Mouse (Mus musculus) thymus, postnatal 10 days (tissue): ENCODE results near the gene Vash2.
"Not testable (repeated sequence)": the region's sequence is repeated elsewhere in the genome, so short reads cannot be mapped to it uniquely, and the experiment has no call there.

Experiments used
- DNase-seq, 2 experiments: peaks; one replicate each; pipeline ENCODE4 v3.0.0; 2021; ENCODE audit warnings: low spot score in 2 of 2

The Vash2 gene

DNA sequence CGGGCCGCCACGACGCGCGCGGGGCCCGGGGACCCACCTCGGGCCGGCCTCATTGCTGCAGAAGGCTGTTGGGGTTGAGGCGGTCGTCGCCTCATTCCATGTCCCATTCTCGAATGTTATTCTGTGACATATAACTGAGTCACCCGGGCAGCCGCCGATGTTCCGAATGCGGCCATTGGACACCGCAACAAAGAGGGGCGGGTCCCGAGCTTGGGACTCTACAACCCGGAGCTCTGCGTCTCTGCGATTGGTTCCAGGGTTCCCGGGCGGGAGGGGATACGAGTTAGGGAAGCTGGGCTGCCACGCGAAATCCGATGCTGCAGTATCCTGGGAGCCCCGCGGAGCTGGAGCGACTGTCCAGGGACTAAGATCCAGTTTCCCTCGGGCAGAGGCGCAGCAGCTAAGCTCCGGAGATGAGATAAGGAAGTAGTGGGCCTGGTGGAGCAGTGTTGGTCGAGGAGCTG is at the start of gene Vash2:
Gene Vash2 (minus strand): TSS at position 197 of the 464 bp plus-strand sequence.
- no peak for DNase-seq

DNA sequence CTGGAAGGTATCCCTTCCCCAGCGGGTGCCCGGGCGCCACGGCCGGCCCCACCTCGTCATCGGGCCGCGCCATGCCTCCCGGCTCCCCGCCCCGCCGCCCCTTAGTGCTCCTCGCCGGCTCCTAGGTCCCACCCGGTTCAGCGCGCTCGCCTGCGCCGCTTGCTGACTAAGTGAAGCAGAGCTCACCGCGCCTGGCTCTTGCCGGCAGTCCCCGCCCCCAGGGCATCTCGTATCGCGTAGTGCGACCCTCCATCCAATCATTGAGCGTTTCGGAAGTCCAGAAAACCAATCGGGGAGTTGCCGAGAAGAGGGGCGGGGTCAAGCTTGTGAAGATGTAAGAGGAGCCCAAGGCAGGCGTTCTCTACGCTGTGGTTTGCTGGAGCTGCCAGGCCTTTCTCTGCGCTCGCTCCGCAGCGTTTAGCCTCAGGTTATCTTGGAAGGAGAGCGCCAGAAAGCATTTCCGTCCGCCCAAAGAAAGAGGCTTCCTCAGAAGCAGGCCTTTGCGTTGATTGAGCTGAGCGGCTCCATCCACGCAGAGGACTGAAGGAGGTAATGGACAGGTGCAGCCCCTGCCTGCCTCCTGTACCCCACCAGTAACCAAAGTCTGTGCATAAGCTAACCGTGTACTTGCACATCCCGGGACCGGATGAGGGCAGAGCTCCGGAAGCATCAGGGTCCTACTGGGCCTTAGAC is 47.1 kb upstream of the Vash2 start, which contains the start of gene Flvcr1:
Gene Flvcr1 (minus strand): TSS at position 138 of the 693 bp plus-strand sequence.
- peak; percentile 98 to 99 for DNase-seq

DNA sequence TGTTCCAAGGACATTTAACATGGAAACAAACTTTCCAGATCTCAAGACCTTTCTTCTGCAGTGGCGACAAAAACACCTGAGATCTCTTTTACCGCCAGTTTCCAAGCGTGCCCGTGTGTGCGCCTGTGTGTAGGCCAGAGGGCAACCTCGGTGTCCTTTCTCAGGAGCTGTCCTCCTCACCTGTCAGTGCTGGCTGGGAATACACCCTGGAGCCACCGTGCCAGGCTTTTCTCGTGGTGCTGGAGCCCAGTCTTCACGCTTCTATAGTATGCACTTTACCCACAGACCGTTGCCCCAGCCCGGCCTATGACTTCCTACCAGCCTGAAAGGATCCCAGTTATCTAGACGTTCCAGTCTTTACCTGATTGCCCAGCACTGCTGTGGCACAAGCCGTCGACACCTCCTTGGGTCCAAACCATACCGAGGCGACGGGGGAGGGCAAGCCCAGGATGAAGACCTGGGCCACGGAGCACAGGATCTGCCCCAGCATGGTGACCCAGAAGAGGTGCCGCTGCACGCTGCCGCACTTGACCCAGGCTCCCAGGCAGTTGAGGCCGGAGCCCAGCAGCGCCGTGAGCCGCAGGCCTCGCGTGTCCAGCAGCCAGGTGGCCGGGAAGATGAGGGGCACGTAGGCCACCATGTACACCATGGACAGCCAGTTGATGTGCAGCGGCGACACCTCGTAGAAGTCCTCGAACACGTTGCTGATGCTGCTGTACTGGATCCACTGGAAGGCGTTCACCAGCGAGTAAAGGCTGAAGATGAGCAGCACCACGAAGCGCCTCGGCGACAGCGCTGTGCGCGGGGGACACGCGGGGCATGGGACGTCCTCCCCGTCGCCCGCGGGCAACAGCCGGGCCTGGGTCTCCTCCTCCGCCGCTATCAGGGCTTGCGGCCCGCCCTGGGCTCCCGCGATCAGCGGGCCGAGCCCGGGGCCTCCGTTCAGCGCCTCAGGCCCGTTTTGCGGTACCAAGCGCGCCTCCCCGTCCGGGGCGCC is 46.2 kb upstream of the Vash2 start:
- no peak for DNase-seq

DNA sequence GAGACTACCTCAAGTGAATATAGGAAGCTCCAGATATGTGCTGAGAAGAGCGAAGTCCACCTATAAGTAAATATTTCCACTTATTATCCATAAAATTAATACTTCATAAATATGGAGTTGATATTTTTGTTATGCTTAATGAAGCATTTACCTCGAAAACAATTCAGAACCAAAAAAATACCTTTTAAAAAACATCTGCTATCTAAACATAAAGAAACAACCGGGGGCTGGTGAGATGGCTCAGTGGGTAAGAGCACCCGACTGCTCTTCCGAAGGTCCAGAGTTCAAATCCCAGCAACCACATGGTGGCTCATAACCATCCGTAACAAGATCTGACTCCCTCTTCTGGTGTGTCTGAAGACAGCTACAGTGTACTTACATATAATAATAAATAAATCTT is 44.7 kb upstream of the Vash2 start:
- DNase-seq, result not testable (repeated sequence)

DNA sequence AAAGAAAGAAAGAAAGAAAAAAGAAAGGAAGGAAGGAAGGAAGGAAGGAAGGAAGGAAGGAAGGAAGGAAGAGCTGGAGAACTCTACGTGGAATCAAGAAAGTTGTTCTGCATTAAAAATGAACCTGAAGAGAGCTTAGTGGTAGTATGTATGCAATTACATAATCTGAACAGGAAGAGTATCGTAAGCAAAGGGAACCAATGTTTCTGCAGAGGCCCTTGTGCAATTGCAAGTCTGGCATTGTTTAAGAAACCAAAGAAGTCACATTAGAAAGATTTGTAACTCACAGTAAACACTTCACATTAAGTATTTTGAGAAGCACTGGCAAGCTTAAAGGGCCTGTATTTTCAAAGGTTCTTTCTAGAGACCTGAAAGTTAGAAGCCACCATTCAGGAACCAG is 44.0 kb upstream of the Vash2 start:
- no peak for DNase-seq

DNA sequence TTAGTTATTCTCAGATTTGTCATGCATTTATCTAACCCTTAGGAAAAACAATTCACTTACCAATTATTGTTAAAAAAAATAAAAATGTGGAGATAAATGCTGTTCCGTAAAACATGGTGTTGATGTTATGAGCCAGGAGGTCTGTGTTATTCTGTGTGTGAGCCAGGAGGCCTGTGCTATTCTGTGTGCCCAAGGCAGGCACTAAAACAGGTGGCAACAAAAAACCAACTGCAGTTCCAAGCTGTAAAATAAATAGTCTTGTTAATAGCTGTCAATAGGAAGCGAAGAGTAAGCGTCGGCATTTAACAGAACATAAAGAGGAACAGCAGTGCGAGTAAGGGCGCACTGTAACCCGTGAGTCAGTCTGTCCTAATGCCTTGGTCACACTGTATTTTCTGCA is 41.9 kb upstream of the Vash2 start:
- DNase-seq, result no peak

DNA sequence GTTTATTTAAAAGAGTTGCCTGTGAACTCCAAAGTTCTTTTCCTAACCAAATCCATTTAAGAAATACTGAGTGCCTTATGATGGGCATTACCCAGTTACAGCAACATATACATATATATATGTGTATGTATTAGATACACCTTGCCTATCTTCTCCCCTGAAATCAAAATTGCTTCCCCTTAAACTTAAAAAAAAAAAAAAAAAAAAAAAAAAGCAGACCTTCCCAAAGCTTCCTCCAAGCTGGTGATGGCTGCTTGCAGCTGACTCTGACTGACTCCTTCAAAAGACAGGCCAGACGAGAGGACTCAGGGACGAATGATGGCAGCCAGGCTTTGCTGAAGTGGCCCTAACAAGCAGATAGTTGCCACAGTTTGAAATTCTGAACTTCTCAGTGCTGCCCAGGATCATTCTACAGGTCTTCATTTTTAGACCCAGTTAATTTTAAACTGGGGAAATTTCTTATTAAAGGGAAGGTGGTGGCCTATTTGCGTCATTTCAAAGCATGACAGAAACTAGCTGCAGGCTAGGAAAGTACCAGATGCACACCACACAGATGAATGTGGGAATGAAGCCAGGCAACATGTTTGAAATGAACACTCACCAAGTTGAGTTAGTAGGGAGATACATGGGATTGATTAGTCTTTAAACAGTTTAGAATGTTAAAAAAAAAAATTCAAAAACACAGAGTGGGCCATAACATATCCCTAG is 41.3 kb upstream of the Vash2 start:
- no peak for DNase-seq

DNA sequence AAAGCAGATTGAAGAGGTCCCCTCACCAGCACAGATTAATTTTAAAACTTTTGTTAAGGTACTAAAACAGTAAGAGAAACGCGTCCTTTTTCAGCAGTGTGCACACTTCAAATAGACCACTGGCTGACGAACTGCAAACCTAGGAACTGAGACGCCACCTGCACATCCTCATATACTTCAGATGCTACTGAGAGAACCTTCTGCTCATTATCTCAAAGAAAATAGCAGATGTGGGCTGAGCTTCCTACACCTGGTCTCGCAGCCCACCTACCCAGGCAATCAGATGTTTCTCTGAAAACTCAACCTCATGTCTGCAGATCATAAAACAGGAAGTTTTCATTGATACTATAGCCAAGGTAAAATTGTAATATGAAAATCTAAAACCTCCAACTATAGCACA is 40.7 kb upstream of the Vash2 start:
- peak; percentile 25 to 34 for DNase-seq

DNA sequence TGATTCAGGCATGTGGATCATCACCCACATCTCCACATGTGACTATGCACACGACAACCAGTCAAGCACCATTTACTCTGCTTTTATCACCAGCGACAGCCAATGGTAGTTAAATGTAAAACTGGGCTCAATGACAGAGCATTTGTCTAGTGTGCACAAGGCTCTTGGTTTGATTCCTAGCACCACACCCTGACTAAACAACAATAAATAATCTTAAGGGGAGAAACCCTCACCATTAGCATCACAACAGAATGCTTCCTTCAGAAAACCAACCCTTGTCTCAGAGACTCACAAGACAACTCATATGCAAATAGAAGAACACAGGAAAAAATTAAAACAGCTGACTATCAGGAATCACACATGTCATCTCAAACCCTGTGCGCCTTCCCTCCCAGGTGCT is 35.2 kb upstream of the Vash2 start:
- DNase-seq, result no peak

DNA sequence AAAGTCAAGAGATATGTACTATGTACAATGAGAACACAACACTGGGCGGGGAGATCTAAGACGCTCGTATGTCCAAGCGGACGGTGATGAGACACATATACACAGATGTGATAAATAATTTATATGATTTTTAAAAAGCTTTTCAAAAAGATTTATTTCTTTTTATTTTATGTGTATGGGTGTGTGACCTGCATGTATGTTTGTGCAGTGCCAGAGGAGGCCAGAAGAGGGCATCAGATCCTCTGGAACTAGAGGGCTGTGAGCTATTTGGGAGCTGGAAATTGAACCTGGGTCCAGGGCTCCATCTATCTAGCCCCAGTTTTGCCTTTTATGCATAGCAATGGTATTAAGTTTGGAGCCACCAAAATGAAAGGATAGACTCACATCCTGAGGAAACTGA is 29.6 kb upstream of the Vash2 start:
- DNase-seq, result no peak

DNA sequence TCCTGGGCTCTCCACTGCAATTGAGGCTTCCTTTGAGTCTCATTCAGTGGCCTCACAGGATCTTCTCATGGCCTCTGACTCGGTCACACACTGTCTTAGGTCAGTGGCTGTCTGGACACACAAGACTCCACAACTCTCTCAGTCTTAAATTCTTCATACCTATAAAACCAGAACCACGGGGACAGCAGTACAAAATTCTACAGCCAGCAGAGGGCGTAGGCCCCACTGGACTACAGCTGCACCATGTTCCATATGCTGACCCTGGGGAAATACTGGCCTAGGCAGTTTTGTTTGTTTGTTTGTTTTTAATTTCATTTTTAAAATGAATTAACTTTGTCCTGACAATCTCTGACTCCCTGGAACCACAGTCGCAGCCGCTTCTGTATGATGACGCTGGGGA is 23.1 kb upstream of the Vash2 start:
- DNase-seq, result peak in 1 of 2 experiments; percentile 25

DNA sequence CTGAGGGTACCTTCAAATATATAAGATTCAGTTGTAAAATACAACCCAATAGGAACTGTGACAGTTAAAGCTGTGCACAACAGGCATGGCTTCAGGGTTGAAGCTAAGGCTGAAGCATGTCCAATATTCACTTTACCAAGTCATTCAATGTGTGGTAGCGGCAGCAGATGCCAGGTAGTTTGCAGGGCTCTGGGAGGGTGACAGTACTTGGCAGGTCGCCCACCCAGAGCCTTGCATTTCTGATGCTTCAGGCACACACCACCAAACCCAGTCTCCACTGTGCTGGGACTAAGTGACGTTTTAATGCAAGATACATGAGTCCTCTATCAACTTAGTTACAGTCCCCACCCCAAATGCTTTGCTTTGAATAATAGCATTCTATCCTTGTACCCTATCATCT is 21.6 kb upstream of the Vash2 start:
- DNase-seq, result no peak

DNA sequence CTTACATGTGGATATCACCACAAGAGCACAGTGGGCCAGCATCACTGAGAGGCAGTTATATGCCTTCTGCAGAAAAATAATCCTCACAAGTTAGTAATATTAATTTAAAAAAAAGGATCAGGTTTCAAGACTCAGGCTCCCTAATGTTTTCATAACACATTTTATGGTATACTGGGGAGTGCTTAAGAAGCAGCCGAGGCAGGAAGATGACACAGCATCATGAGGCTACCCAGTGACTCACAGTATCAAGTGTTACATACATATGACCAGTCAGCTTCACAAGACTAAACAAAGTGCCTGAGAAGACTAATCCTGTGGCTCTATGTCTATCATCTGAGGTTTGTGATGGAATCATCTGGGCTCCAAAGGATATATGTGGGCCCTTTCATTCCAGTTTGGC is 18.9 kb upstream of the Vash2 start:
- no peak for DNase-seq

DNA sequence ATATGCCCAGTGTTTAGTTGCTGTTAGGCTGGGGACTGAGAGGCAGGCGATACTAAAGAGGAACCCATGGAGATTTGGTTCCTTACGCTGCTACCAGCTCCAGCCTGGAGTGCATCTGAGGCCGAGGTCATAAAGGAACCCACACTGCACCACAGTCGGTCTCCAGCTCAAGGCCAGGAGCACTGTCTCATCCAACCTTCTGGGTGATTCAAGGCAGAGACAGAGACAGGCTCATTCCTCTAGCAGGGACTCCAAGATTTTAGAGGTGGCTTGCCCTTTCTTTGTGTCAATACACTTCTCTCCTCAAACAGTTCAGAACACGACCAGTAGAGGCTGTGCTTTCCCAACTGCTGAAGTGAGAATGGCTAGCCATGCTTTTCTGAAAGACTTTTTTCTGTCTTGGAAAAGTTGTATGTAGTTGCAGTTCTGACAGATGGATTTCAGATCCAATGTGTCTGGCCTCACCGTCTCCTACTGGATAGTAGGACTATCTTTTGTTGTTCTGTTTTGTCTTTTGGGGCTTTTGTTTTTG is 17.3 kb upstream of the Vash2 start:
- no peak for DNase-seq

DNA sequence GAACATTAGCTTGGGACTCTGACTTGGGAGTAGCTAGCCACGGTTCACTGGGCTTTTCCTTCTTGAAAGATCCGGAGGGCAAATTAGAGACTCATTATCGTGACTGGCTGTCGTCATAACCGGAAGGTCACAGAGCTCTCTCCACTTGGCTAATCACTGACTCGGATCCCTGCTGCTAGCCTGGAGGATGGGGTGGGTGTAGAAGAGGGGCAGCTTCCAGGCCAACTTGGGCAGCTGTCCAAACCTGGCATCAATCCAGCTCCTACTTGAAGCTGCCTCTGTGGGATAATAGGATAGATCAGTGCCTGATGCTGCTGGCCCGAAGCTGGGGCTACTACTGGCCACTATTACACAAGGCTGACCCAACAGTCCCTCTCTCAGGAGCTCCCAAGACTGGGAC is 16.5 kb upstream of the Vash2 start:
- no peak for DNase-seq

DNA sequence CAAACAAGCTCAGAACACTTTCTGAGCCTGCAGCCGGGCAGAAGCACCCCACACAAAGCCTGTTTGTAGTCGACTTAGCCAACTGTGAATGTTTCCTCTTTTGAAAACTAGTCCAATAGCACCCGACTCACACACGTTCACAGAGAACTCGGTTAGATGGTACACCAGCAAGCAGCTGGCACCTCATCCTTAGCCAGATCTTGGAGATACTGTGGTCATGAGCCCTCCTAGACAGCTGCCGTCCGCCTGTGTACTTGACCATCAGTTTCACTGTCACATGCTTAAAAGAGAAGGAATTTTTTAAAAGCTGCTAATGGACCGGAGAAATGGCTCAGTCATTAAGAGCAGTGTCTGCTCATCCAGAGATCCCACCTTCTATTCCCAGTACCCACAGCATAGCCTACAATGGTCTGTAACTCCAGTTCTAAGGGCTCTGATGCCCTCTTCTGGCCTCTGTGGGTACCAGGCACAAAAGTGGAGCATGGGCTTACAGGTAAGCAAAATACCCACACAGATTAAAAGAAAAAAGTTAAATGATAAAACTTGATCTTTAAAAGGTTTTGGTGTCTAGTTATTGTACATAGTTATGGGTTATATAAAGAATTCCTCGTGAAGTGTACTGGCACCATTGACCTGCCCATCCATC is 10.5 kb upstream of the Vash2 start:
- no peak for DNase-seq

DNA sequence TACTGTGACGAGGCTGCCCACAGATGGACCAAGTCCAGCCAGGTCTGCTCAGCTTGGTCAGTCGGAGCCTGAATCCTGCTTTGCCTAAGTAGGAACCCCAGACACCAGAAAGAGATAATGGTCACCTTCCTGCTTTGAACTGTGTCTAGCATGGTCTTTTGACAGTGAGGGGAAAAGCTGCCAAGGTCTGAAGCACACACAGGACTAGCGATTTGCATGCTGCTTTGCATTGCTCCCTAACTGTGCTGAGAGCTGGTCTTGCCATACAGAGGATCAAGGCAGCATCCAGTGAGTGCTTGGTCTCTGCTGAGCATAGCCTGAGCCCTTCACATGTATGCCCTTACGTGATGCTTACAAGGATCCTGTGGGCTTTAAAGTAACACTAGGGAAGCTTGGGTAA is 2.3 kb upstream of the Vash2 start:
- no peak for DNase-seq

DNA sequence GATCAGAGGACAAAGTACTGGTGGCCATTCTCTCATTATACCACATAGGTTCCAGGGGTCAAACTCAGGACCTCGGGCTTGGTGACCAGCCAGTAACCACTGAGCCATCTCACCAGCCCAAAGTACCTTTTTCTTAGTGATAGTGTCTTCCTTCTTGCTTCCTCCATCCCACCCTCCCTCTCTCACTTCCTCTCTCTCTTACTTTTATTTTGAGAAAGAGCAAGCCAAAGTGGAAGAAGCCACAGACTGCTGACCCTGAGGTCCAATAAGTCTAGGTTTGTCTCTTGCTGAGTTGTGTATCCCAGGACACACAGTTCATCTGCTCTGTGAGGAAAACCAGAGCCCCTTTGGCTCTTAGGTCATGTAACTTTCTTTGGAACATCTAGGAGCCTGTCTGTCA is 1.4 kb upstream of the Vash2 start:
- DNase-seq, result no peak

DNA sequence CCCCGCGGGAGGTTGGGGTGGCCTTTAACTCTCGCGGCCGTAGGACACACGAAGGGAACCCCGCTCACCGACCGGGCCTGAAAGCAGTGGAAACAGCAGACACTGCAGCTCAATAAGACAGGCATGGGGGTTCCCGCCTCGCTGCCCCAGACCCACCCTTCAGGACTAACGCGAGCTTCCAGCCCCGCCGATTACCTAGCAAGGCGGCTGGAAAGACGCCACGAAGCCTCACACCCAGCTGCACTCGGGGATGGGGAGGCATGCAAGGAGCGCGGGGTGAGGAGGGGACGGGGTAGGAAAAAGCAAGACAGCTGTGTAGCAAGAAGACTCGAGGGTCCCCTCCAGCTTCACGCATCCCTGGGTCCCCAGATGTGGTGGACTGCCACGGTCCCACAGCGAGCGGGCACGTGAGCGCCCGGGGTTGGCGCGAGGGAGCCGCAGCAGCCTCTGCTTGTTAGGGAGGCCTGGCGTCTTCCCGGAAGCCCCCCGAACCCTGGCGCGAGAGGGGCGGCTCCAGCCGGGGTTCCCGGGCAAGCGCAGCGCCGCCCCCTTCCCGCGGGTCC is 504 bp downstream of the Vash2 start:
- peak in 1 of 2 experiments; percentile 10 for DNase-seq

DNA sequence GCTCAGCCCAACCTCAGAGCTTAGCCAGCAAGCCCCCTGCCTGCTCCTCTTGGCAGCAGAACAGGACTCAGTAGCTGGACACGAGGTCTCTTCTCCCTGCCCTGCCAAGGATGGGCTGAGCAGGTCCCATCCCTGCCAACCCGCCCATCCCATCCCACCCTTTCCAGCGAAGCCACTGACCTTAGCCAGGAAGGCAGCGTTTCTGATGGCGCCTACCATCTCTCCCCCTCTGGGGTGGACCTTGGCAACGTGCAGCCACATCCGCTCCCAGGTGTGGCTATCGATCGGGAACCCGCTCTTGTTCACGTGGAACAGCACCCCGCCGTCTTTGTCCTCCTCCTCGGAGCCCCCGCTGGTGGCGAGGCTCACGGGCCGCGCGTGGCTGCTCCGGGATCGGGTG is 1.1 kb downstream of the Vash2 start:
- no peak for DNase-seq
